Mouse (Mus musculus): Measurements from ENCODE around the gene Plbd2.
A peak's percentile ranks its signal among the peaks of the same experiment; 100 is the strongest.
"Not testable (repeated sequence)": the region's sequence is repeated elsewhere in the genome, so short reads cannot be mapped to it uniquely, and the experiment has no call there.

Plbd2 gene

DNA sequence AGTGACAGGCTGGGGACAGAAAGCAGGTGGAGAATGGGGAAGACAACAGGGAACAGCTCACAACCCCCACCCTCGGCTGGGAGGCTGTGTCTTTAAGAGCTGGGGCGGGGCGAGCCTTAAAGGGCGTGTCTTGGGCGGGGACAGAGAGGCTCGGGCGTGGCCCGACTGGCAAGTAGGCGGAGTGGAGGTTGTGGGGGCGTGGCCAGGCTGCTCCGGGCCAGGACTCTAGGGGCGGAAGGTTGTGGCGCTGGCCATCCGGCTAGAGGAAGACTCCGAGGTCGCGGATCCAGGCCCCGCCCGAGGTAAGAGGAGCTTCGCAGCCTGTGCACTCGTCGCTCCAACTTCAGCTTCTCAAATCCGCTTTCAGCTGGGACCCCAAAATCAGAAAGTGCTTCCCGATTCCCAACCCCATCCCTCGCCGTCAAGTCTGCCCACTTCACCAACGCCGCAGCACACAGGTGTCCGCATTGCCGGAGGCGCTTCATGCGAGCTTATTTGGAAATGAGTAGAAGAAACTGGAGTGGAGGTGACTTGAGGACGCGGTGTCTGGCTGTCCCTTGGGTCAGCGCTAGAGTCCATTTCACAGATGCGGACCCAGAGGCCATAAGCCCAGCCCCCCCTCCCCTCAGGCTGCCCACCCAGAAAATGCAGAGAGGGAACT, 7.7 kb upstream of the Plbd2 start, which contains the start of gene Slc8b1:
Gene Slc8b1, plus strand, starts transcription at position 187 of the 661 bp plus-strand sequence.
- DNase-seq (ENCODE audit: low spot score in 2 of 2): peak; percentile 91

GRCm38 (mm10) chr5:120507311-120507710, 3.9 kb upstream of the Plbd2 start:
- no peak for DNase-seq (ENCODE audit: low spot score in 2 of 2)

- no peak for DNase-seq (ENCODE audit: low spot score in 2 of 2)
These were observed 3.1 kb upstream of the Plbd2 start for GRCm38 (mm10) chr5:120506490-120506889.

GRCm38 (mm10) chr5:120505781-120506180, 2.4 kb upstream of the Plbd2 start:
- DNase-seq (ENCODE audit: low spot score in 2 of 2): no peak

DNA sequence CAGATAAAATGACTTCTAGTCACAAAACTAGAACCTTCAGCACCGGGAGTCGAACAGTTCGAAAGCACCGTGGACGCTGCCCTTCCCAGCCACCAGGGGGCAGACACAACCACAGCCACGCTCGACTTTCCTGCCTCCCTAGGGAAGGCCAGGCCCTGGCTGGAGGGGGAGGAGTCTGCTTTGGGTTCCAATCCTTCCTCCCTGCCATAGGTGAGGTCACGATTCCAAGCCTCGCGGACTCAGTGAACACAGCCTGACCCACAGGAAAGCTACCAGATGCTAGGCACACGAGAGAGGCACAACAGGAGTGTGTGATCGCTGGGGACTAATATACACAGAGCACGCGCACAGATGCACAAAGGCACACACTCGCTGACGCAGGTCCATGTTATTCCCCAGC, 1.9 kb upstream of the Plbd2 start:
- DNase-seq (ENCODE audit: low spot score in 2 of 2): peak in 1 of 2 experiments; percentile 77

DNA sequence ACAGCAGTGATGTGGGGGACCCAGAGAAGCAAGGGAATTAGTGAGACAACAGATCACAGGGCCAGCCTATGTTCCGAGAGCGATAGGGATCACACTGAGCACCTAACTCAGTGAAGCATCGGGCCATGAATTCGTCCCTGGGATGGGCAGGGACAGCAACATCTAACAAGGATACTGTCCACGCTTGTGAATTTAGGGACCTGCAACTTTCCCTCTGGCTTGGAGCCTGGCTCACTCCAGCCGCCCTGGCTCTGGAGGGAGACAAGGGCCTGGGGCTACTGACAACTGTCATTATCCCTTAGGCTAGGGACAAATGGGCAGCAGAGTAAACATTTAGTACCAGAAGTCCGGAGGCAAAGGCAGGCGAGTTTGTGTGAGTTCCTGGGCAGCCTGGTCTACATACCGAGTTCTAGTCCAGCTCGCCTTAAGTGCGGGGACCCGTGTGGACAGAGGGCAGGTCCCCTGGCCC, 716 bp downstream of the Plbd2 start:
- DNase-seq (ENCODE audit: low spot score in 2 of 2): no peak

DNA sequence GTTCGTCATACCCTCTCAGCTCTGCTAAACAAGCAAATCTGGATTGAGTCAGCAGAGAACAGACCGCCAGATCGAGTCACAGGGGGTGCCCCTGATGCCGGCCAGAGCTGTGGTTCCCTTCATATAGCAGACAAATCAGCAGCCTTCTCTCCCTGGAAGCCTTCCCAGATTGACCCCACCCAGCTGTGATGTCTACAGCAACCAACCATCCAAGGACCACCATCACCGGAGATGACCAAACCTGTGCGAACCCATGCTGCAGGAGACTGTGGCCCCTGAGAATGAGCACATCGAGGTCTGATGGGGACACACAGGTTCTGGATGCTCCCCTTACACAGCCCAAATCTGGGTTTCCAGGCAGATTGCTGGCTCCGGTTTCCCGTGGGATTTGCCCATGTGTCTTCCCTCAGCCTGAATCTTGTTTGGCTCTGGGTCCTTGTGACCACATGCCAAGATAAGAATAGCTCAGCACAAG, 1.2 kb downstream of the Plbd2 start:
- DNase-seq (ENCODE audit: low spot score in 2 of 2): peak; percentile 76 to 84

- not testable (repeated sequence) for DNase-seq (ENCODE audit: low spot score in 2 of 2)
These were observed 2.8 kb downstream of the Plbd2 start for GRCm38 (mm10) chr5:120500609-120501008.

GRCm38 (mm10) chr5:120499202-120499601, 4.2 kb downstream of the Plbd2 start:
- no peak for DNase-seq (ENCODE audit: low spot score in 2 of 2)

- no peak for DNase-seq (ENCODE audit: low spot score in 2 of 2)
These were observed 6.4 kb downstream of the Plbd2 start for GRCm38 (mm10) chr5:120497071-120497470.

DNA sequence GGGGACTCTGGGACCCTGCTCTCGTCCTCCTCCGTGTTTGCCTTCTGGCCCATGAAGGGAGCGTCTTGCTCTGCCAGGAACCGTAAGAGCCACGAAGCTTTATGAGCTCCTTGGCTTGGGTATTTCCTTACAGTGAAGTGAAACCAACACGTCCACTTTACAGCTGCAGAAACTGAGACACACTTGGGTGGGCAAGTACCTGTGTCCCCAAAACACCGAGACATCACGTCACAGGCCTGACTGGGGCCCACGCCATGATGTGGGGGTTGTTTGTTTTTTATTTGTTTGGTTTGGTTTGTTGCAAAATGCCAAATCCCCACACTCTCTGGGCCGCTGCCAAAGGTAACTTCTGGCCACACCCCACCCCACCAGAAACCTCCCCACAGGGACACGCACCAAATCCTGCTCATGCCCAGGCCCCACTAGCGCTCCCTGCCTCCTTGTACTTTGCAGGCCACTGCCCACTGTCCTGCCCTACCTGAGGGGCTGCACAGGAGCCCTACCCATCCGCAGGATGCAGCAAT, 7.7 kb downstream of the Plbd2 start:
- no peak for DNase-seq (ENCODE audit: low spot score in 2 of 2)

GRCm38 (mm10) chr5:120495064-120495702, 8.2 kb downstream of the Plbd2 start:
- DNase-seq (ENCODE audit: low spot score in 2 of 2): peak in 1 of 2 experiments; percentile 38

GRCm38 (mm10) chr5:120493873-120494395, 9.5 kb downstream of the Plbd2 start:
- DNase-seq (ENCODE audit: low spot score in 2 of 2): peak in 1 of 2 experiments; percentile 40

DNA sequence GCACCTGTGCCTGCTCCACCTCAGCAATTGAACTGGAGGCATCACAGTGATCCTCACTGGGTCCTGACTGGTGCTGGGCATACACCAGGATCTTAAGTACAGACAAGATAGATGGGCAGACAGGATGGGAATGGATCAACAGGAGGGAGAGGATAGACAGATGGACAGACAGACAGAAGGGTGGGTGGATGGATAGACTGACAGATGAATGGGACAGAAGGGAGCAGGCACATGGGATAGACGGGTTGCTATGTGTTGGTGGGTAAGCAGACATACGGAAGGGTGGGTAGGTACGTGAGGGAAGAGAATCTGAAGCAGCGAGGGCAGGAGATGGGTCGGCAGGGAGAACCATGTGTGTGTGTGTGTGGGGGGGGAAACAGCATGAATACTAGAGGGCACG, 10.0 kb downstream of the Plbd2 start:
- DNase-seq (ENCODE audit: low spot score in 2 of 2): no peak

DNA sequence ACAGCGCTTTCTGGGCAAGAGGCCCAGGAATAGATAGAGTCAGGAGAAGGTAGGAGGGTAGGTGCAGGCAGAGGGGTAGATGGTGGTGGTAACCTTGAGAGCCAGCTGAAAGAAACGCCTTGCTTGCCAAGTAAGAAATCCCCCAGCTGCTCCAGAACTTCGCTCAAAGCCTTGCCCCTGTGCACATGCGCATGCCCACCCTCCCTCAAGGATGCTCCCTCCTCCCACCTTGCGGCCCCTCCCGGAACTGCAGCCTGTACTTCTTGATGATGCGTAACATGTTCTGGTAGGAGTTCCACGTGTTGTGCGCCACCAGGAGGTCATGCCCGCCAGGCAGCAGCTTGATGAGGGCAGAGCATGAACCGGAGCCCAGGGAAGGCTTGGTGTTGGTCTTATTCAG, 11.0 kb downstream of the Plbd2 start:
- peak in 1 of 2 experiments; percentile 48 for DNase-seq (ENCODE audit: low spot score in 2 of 2)

GRCm38 (mm10) chr5:120490679-120491192, 12.7 kb downstream of the Plbd2 start:
- peak; percentile 79 to 80 for DNase-seq (ENCODE audit: low spot score in 2 of 2)

GRCm38 (mm10) chr5:120487844-120488243, 15.6 kb downstream of the Plbd2 start:
- no peak for DNase-seq (ENCODE audit: low spot score in 2 of 2)

DNA sequence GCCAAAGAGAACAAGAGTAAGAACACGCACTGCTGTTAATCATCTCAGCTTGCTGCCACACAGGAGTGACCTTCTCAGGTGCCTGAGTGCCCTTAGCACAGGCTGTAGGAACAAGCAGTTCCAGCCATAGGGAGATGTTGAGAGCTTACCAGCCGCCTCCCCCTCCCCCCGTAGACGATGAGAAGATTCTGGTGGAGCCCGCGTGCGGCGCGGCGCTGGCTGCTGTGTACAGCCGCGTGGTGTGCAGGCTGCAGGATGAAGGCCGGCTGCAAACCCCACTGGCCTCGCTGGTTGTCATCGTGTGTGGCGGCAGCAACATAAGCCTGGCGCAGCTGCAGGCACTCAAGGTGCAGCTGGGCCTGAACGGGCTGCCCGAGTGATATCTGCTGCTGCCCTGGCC, 20.0 kb downstream of the Plbd2 start:
- peak in 1 of 2 experiments; percentile 41 for DNase-seq (ENCODE audit: low spot score in 2 of 2)

DNA sequence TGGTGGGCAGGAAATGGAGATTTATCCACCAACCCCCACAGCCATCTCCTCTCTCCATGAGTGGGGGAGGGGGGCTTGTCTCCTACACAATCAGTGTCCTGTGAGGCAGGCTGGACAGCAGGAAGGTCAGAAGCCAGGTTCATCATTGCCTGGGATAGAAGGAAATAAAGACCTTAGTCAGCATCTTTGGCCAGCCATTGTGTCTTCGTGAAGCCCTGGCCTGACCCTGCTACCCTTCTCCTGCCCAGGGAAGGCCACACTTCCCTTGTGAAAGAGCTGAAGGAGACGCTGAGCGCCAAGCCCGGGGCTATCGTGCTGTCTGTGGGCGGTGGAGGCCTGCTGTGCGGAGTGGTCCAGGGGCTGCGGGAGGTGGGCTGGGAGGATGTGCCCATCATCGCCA, 22.2 kb downstream of the Plbd2 start:
- peak in 1 of 2 experiments; percentile 50 for DNase-seq (ENCODE audit: low spot score in 2 of 2)

DNA sequence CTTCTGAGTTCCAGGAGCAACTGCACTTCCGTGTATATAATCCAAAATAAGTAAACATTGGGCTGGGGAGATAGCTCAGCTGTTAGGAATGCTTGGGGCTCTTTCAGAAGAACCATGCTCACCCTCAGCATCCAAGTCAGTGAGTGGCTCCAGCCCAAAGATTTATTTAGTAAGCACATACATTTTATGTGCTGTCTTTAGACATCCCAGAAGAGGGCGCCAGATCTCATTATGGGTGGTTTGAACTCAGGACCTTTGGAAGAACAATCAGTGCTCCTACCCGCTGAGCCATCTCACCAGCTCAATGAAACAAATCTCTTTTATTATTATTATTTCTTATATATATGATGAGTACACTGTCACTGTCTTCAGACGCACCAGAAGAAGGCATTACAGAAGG, 23.9 kb downstream of the Plbd2 start:
- no peak for DNase-seq (ENCODE audit: low spot score in 2 of 2)

DNA sequence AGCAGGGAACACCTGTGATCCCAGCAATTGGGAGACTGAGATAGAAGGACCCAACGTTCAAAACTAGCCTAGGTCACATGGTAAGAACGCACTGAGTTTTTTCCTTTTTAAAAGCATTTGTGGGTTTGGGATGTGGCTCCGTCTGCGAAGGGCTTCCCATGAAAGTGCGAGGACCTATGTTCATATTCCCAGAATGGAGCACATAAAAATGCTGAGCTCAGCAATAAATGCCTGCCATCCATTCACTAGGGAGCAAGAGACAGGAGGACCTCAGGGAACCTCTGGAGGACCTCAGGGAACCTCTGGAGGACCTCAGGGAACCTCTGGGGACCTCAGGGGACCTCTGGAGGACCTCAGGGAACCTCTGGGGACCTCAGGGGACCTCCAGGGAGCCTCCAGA, 25.4 kb downstream of the Plbd2 start:
- DNase-seq (ENCODE audit: low spot score in 2 of 2): no peak

DNA sequence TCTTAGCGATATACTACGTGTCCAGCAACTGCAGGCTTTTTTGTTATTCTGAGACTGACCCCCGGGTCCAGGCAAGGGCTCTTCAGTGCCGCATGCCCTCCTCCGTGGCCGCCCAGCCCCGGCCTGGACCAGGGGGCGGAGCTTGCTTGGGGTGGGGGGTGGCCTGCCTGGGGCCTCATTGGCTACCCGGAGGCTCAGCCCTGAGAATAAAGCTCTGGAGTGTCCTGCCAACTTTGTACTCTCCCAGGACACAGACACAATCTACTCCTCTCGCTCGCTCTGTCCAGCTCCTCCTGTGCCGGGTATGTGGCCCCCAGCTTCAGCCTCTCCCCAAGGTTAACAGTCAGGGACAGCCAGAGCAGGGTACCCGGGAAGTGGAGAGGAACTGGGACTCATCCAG, 27.1 kb downstream of the Plbd2 start, which contains the start of gene Sds:
Gene Sds, plus strand, starts transcription at position 231 of the 400 bp plus-strand sequence.
- DNase-seq (ENCODE audit: low spot score in 2 of 2): no peak
